Mouse (Mus musculus): Measurements from ENCODE around the gene Rpl3l. TPM values are rescaled to one million over a fixed set of nuclear protein-coding genes. Genes with fewer than 3 reads are reported as not detected.

The Rpl3l gene
- total RNA-seq, 1 experiment from 2014 or later, result 14.6 TPM

GRCm38 (mm10) chr17:24736330-24737051, 8.9 kb downstream of the Rpl3l start, which contains the start of gene Msrb1:
TSS of gene Msrb1 (plus strand) at chr17:24736642.
- ATAC-seq (replicated peaks; ENCODE audit: insufficient number of reproducible peaks, low FRiP score, low TSS enrichment, poor library complexity, severe bottlenecking), result peak; percentile 84

- ATAC-seq (replicated peaks; ENCODE audit: insufficient number of reproducible peaks, low FRiP score, low TSS enrichment, poor library complexity, severe bottlenecking), result peak; percentile 37
These were observed 9.7 kb downstream of the Rpl3l start for GRCm38 (mm10) chr17:24737135-24737810.

- no peak for ATAC-seq (replicated peaks; ENCODE audit: insufficient number of reproducible peaks, low FRiP score, low TSS enrichment, poor library complexity, severe bottlenecking)
These were observed 10.6 kb downstream of the Rpl3l start for GRCm38 (mm10) chr17:24738238-24738637.

- no peak for ATAC-seq (replicated peaks; ENCODE audit: insufficient number of reproducible peaks, low FRiP score, low TSS enrichment, poor library complexity, severe bottlenecking)
These were observed 12.3 kb downstream of the Rpl3l start for GRCm38 (mm10) chr17:24739926-24740325.

- ATAC-seq (replicated peaks; ENCODE audit: insufficient number of reproducible peaks, low FRiP score, low TSS enrichment, poor library complexity, severe bottlenecking), result peak; percentile 32
These were observed 14.7 kb downstream of the Rpl3l start for GRCm38 (mm10) chr17:24742307-24742706.

- no peak for ATAC-seq (replicated peaks; ENCODE audit: insufficient number of reproducible peaks, low FRiP score, low TSS enrichment, poor library complexity, severe bottlenecking)
These were observed 16.3 kb downstream of the Rpl3l start for GRCm38 (mm10) chr17:24743896-24744295.

- ATAC-seq (replicated peaks; ENCODE audit: insufficient number of reproducible peaks, low FRiP score, low TSS enrichment, poor library complexity, severe bottlenecking), result no peak
These were observed 16.8 kb downstream of the Rpl3l start for GRCm38 (mm10) chr17:24744381-24744780.

- ATAC-seq (replicated peaks; ENCODE audit: insufficient number of reproducible peaks, low FRiP score, low TSS enrichment, poor library complexity, severe bottlenecking), result peak; percentile 73
These were observed 18.2 kb downstream of the Rpl3l start for GRCm38 (mm10) chr17:24745526-24746497.

GRCm38 (mm10) chr17:24746986-24747385, 19.4 kb downstream of the Rpl3l start:
- no peak for ATAC-seq (replicated peaks; ENCODE audit: insufficient number of reproducible peaks, low FRiP score, low TSS enrichment, poor library complexity, severe bottlenecking)

- no peak for ATAC-seq (replicated peaks; ENCODE audit: insufficient number of reproducible peaks, low FRiP score, low TSS enrichment, poor library complexity, severe bottlenecking)
These were observed 23.9 kb downstream of the Rpl3l start for GRCm38 (mm10) chr17:24751528-24751927.

GRCm38 (mm10) chr17:24752415-24753394, 25.1 kb downstream of the Rpl3l start, which contains the start of gene Hs3st6:
TSS of gene Hs3st6 (plus strand) at chr17:24752988.
- no peak for ATAC-seq (replicated peaks; ENCODE audit: insufficient number of reproducible peaks, low FRiP score, low TSS enrichment, poor library complexity, severe bottlenecking)

GRCm38 (mm10) chr17:24757394-24757793, 29.8 kb downstream of the Rpl3l start:
- ATAC-seq (replicated peaks; ENCODE audit: insufficient number of reproducible peaks, low FRiP score, low TSS enrichment, poor library complexity, severe bottlenecking), result no peak

GRCm38 (mm10) chr17:24761121-24761520, 33.5 kb downstream of the Rpl3l start:
- no peak for ATAC-seq (replicated peaks; ENCODE audit: insufficient number of reproducible peaks, low FRiP score, low TSS enrichment, poor library complexity, severe bottlenecking)

GRCm38 (mm10) chr17:24765016-24765905, 37.6 kb downstream of the Rpl3l start:
- no peak for ATAC-seq (replicated peaks; ENCODE audit: insufficient number of reproducible peaks, low FRiP score, low TSS enrichment, poor library complexity, severe bottlenecking)

- ATAC-seq (replicated peaks; ENCODE audit: insufficient number of reproducible peaks, low FRiP score, low TSS enrichment, poor library complexity, severe bottlenecking), result no peak
These were observed 38.8 kb downstream of the Rpl3l start for GRCm38 (mm10) chr17:24766266-24766875.

- ATAC-seq (replicated peaks; ENCODE audit: insufficient number of reproducible peaks, low FRiP score, low TSS enrichment, poor library complexity, severe bottlenecking), result no peak
These were observed 41.5 kb downstream of the Rpl3l start for GRCm38 (mm10) chr17:24769146-24769545.

- no peak for ATAC-seq (replicated peaks; ENCODE audit: insufficient number of reproducible peaks, low FRiP score, low TSS enrichment, poor library complexity, severe bottlenecking)
These were observed 45.6 kb downstream of the Rpl3l start for GRCm38 (mm10) chr17:24773241-24773640.
